Mouse (Mus musculus) frontal cortex, adult 2 months (tissue): Measurements from ENCODE around the gene Rangrf. TPM values are rescaled to one million over a fixed set of nuclear protein-coding genes. Genes with fewer than 3 reads are reported as not detected.
"Not testable (repeated sequence)": the region's sequence is repeated elsewhere in the genome, so short reads cannot be mapped to it uniquely, and the experiment has no call there.

Source experiments
- DNase-seq, 2 experiments: peaks; one replicate each; pipeline ENCODE4 v3.0.0; 2022; ENCODE audit warnings: low spot score in 1 of 2; ENCODE audit errors: extremely low spot score in 1 of 2
- polyA plus RNA-seq: library from polyadenylated mRNA; depleted of rRNA; stranded (reverse); fragments of >200 nt; gene quantifications from 2 replicates; pipeline ENCODE4 v1.2.3, GENCODE M21; 2012; rRNA removed

Gene Rangrf
- 26.1 and 26.2 TPM in 2 replicates for polyA plus RNA-seq

DNA sequence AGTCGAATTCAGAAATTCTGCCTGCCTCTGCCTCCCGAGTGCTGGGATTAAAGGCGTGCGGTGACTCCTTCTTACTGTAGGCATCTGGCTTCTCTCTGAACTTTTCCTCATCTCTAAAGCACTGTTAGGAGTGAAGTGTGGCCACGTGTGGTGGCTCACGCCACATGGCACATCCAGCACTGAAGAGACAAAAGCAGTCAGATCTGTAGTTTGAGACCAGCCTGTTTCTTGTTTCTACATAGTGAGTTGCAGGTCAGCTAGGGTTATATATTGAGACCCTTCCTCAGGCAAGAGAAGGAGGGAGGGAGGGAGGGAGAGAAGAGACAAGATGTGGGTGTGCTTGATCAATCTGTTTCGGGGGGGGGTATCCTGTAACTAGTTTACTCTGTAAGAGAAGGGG lies at the start of gene Rangrf:
TSS of gene Rangrf (minus strand) at position 101 of the 400 bp plus-strand sequence.
- DNase-seq: no peak

DNA sequence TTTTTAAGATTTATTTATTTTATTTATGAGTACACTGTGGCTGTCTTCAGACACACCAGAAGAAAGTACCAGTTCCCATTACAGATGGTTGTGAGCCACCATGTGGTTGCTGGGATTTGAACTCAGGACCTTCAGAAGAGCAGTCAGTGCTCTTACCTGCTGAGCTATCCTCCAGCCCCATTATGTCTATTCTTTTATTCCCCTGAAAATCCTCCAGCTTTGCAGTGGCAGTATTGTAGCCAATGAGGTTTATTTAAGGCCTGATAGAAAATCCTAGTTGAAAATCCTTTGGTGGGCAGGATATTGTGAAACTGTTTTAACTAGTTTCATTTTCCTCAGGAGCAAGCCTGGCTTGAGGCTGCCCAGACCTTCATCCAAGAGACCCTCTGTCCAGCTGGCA lies 45.7 kb upstream of the Rangrf start:
- DNase-seq: no peak

DNA sequence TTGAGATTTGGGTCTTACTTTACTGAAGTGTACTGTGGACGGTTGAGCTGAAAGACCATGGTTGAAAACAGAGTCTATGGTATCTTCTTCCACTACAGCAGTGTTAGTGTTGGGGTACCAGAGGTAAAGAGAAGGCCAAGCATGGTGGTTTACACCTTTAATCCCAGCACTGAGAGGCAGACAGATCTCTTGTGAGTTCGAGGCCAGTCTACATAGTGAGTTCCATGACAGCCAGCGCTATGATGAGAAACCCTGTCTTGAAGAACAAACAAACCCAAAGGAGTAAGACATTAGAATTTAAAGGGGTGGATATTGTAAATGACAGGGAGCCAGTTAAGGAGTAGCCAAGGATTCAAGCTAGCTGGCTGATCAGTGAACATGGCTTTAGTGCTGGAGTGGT lies 41.8 kb upstream of the Rangrf start:
- no peak for DNase-seq

DNA sequence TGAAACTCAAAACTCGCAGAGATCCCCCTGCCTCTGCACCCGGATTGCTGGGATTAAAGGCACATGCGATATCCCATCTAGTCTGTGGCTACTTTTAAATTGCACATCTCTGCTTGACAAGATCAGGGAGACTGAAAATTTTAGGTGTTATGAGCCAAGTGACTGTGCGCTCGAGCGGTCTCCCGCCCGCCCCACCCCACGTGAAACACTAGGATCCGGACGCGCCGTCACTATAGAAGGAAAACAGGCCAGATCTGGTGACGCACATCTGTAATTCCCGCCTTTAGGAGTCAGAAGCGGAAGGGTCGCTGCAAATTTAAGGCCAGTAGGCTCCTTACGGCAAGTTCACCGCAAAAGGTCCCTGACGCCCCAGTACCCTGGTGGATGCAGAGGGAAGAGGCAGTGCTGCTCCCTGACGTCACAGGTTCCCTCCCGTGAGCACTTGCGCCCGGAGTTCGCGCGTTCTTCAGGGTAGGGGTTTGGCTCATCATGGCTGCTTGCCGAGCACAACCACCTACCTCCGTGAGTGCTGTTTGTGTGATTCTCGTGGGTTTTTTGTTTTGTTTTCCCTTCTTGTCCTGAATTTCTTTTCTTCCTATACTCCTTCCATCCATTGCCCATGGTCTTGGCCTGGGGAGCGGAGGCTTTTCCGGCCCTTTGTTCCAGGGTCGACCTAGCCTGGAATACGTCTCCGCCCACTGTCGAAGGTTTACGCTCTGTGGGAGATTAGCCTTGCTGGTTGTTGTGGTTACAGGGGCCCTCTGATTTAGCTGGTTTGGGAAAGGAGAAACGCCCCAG lies 40.9 kb upstream of the Rangrf start, which contains the start of gene Ctc1:
TSS of gene Ctc1 (plus strand) at position 268 of the 798 bp plus-strand sequence.
- peak; percentile 81 to 91 for DNase-seq

DNA sequence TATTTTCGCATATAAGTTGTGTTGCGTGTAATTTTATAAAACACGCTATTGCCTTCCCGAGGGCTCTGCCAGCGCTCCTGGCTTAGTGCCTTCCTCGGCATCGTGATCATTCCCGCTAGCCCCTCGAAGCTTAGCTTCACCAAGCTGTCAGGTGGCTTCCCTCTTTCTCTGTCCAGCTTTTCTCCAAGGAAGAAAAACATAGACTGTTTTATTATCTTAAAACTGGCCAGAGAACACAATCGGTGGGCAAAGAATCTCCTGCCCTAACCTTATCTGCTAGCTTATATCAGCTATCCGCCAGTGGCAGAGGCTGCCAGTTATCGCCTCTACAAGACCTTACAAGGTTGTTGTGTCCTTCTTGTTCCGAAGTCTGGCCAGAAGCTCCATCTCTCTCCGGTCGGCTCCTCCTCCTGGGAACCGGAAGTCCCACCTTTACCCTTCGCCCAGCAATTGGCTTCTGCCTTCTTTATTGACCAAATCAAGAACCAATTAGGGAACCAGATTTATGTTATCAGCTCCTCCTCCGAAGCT lies 37.2 kb upstream of the Rangrf start:
- DNase-seq: peak; percentile 88 to 94

DNA sequence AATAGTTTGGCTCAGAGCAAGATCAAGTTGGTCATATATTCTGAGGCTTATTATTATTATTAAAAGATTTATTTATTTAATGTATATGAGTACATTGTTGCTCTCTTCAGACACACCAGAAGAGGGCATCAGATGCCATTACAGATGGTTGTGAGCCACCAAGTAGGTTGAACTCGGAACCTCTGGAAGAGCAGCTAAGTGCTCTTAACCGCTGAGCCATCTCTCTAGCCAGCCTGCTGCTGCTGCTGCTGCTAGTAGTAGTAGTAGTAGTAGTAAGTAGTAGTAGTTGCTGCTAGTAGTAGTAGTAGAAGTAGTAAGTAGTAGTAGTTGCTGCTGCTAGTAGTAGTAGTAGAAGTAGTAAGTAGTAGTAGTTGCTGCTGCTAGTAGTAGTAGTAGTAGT lies 36.5 kb upstream of the Rangrf start:
- DNase-seq: not testable (repeated sequence)

DNA sequence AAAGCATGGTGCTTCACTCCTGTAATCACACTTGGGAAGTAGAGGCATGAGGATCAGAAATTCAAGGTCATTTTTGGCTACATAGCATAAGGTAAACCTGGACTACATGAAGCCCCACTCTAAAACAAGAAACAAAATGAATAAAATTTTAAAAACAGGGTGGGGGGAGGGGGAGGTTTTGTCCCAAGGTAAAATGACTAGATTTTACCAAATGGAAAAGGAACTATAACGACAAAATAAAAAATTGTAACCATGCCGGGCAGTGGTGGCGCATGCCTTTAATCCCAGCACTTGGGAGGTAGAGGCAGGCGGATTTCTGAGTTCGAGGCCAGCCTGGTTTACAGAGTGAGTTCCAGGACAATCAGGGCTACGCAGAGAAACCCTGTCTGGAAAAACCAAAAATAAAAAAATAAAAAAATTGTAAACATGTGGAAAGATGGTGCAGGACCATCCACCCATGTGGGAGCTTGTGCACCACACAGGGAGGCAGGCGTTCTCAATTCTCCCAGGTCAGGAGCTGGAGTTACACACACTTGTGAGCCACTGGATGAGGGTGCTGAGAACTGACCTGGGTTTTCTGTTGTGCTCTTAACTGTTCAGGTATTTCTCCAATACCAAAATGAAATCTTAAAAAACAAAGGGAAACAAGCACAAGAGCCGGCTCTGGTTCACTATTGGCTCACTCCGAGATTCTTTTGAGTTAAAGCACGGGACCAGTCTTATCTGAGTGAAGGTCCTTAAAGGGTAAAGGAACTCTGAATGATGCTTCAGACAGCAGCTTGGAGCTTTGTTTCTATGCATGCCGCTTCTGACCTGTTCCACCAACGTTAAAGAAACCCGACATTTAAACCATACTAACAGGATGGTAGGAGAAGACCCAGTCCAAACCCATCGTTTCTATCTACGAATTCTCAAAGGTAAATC lies 35.7 kb upstream of the Rangrf start:
- DNase-seq: no peak

DNA sequence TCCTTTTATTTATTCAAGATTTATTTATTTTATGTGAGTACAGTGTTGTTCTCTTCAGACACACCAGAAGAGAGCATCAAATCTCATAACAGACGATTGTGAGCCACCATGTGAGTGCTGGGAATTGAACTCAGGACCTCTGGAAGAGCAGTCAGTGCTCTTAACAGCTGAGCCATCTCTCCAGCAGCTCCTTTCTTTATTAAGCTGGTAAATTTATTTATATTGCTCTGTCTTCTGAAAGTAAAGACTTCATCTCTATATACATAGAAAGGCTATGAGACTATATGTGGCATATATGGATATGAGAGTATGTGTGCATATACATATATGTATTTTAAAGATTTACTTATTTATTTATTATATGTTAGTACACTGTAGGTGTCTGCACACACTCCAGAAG lies 34.5 kb upstream of the Rangrf start:
- no peak for DNase-seq

DNA sequence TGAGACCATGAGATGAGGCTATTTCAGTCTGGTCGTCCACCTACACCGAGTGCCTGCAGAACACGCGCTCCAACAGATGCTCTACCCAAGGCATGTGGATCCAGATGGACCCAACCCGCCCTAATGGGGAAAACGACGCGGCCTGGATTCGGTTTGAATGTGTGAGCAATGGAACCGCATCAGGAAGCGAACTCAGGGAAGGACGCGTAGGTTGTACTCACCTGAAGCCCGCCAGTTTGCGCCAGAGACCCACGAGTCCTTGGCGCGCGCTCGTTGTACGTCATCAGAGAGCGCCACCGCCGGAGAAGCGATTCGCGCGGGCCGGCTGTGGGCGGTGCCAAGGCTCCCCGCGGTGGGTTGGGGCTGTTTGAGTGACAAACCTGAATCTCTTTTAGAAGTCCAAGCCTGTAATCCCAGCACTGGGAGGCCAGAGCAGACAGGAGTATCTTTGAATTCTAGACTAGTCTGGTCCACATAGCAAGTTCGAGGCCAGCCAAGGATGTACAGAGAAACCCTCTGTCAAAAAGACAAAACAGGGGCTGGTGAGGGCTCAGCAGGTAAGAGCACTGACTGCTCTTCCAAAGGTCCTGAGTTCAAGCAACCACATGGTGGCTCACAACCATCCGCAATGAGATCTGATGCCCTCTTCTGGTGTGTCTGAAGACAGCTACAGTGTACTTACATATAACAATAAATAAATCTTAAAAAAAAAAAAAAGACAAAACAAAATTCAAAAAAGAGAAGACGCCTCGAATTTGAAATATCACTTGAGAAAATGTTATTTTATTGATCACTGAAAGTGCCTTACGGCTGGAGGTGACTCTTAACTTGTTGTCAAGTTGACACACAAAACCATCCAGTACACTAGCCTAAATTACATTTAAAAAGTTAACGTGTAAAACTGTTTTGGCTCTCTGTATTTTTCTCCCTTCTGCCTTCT lies 33.5 kb upstream of the Rangrf start, which contains the start of gene Pfas:
TSS of gene Pfas (minus strand) at position 279 of the 940 bp plus-strand sequence.
- peak; percentile 78 to 94 for DNase-seq

DNA sequence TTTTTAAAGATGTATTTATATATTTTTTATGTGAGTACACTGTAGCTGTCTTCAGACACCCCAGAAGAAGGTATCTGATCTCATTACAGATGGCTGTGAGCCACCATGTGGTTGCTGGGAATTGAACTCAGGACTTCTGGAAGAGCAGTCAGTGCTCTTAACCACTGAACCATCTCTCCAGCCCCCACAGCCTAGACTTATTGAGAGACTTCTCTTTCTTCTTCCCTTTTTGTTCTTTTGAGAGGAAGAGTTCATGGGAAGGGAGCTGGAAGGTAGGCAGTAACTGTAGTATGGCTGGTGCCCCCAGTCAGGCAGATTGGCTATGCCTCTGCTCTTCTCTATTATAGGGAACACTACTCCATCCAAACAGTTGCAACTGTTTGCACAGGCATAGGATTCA lies 31.6 kb upstream of the Rangrf start:
- not testable (repeated sequence) for DNase-seq

DNA sequence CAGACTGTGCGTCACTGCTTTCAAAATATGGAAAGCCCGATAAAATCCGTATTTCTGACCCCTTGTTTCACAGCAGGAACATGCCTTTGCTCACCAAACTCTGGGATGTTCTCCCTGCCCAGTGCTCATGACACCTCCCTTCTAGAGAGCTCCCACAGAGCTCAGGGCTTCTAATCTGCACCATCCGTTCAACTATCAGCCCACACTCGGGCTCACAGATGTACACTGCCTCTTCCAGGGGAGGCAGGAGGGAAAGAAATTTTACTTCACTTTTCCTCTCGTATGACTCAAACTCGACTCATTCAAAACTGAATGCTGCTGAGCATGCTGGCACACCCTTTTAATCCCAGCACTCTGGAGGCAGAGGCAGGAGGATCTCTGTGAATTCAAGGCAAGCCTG lies 30.2 kb upstream of the Rangrf start:
- peak in 1 of 2 experiments; percentile 29 for DNase-seq

DNA sequence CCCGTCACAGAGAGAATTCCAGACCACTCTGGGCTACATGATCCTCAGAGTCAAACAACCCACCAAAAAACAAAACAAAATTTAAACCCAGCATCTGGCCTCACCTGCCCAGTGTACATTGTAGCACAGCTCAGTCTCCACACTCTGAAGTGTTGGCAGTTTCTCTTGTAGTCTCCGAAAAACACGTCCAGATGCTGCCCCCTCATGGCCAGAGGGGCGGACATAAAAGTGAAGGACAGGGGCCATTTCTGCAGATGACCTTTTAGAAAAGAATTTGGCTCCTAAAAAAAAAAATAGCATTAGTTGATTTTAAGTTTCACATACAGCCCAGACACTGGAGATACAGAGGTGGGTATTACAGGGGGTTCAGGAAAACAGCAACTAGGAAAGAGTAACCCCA lies 28.6 kb upstream of the Rangrf start:
- peak in 1 of 2 experiments; percentile 9 for DNase-seq

DNA sequence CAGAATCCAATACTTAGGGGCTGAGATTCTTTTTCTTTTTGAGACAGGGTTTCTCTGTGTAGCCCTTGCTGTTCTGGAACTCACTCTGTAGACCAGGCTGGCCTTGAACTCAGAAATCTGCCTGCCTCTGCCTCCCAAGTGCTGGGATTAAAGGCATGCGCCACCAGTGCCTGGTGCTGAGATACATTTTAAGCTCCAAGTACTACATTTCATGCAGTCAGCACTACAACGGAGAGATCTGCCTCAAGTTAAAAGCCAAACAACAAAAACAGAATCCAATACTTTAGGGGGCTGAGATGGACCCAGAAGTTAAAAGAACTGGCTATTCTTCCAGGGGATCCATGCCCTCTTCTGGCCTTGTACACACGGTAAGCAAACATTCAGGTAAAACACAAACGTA lies 27.8 kb upstream of the Rangrf start:
- not testable (repeated sequence) for DNase-seq

DNA sequence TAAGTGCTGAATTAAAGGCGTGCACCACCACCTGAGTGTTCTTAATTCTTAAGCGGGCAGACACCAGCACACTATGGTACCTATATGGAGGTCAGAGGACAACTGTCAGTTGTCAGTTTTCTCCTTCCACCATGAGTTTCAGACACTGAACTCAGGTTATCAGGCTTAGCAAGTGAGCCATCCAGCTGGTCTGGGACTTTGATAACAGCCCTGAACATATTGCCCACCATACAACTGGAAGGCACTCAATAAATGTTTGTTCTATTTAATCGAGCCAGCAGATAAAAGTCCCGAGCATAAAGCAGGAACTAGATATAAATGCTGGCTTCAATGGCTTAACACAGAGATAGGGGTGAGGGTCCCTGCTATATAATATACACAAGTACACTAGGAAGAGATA lies 22.1 kb upstream of the Rangrf start:
- DNase-seq: no peak

DNA sequence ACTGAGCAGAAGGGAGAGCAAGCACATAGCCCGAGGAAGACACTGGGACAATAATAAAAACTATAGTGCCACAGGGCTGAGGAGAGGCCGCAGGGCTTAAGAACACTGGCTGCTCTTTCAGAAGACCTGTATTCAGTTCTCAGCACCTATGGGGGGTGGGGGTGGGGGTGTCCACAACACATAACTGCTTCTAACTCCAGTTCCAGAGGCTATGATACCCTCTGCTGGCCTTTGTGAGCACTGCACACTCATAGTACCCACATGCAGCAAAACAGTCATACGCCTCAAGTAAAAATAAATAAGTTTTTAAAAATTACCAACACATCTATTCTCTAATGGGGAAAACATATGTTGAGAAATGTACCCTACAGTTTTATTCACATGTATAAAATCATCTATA lies 19.4 kb upstream of the Rangrf start:
- DNase-seq: no peak

DNA sequence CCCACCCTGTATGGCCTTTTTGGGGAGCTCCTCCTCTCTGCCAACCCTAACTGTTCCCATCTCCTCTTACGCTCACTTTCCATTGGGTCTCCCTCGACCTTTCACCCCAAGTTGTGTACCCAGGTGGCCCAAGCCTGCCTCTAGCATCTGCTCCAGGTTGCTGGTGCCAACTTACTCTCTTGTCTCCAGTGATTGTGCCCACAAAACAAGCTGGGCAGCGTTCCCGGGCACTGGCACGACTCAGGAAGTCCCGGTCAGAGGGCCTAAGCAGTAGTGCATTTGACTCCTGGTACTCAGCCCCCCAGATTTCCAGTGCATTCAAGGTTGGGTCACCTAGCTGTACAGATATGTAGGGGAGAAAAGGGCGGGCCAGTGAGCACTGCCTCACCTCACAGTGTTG lies 18.1 kb upstream of the Rangrf start:
- no peak for DNase-seq

DNA sequence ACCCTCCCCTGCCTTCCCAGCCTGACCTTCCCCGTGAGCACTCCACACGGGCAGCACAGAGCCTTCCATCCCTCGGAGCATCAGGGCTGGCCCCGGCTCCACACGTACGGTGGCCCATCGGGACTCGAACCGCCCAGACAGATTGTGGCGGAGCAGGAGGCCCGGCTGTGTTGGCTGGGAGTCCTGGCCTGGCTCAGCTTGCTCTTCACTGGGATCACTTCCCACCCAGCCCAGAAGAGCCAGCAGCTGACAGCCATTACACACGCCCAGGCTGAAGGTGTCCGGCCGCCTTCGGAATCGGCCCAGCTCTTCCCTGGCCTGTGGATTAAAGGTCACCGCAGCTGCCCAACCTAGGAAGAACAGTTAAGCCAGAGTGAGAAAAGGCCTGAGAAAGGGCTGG lies 13.4 kb upstream of the Rangrf start:
- no peak for DNase-seq

DNA sequence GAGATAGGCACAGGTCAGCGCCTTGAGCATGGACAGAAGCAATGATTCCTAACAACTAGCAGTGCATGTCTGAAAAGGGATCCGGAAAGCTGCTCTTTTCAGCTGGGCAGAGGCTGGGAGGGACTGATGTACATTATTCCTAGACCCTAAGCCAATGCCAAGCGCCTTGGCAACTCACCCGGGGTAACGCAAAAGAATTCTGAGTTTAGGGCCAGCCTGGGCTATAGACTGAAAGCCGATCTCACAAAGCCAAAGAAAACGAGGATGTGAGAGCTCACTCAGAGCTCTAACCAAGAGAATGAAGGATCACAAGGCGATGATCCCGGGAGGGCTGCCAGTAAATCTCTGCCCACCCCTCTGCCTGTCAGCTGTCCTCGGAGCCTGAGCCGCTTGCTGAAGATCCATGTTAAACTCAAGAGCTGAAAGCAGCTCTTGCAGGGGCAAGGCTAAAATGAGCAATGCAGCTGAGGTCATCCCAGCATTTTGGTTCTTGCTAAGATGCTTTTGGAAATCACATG lies 12.4 kb upstream of the Rangrf start:
- no peak for DNase-seq

DNA sequence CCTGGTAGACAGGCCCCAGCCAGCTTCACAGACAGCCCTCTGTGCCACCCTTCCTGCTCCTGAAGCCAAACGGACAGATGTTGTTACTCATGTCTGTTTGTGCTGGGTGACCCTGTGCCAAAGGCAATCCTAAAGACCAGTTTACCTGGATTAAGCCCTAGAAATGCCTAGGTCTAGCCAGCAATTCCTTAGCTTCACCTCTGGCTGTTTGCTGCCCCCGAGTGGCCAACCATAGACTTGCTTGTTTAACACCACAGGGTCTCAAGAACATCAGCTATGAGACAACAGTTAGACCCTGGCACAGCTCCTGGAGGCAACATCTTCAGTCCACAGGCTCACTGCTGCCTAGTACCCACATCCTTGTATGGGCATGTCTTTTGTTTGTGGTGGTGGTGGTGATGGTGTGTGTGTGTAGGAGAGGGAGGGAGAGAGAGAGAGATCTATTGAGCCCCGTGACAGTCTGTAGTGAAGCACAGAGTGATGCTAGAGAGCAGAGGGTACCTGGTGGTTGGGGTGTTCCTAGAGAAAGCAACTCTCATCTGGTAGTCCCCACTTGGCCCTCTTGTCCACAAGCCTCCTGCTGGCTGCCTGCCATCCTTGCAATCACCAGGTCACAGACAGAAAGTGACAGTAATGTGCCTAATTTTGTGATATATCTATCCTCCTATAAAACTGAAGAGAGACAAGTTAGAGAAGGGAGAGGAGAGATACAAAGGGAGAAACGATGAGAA lies 7.8 kb upstream of the Rangrf start:
- peak in 1 of 2 experiments; percentile 85 for DNase-seq
